Mouse (Mus musculus): ENCODE results near the gene Abca3. TPM values are rescaled to one million over a fixed set of nuclear protein-coding genes. Genes with fewer than 3 reads are reported as not detected.
"Not testable (repeated sequence)": the region's sequence is repeated elsewhere in the genome, so short reads cannot be mapped to it uniquely, and the experiment has no call there.

The Abca3 gene
- polyA plus RNA-seq, 1 experiment from 2014 or later, result 14.7 TPM

DNA sequence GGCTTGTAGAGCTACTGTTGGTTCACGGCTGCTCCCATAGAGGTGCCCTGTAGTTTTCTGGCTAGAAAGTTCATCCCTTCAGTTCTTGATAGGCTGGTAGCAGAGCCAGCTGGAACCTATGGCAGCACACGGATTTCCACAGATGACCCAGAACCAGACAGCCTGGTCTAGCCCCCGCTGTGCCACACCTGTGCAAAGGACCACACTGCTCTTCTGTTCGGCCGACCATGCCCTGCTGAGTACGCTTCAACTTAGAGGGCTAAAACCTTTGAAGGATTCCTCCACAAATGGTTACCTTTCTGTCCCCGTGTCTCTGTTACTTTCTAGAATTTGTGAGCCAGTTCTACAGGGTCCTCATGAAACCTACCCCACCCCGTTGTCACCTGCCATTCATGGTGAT lies 73.6 kb downstream of the Abca3 start:
- H3K9me3 ChIP-seq (replicated peaks); H3K27ac ChIP-seq; H3K27me3 ChIP-seq; H3K4me3 ChIP-seq; H3K4me2 ChIP-seq; H3K9ac ChIP-seq; ATAC-seq: not testable (repeated sequence)
- WGBS, result 97% methylated on average over 5 of the region's 8 CpGs
- Histone ChIP-seq H3K4me1 (peaks cover 14% of the 10 kb centered on the region), H3K36me3 (ENCODE audit: poor library complexity, severe bottlenecking) (peaks cover 51% of the 10 kb centered on the region)

GRCm38 (mm10) chr17:24425905-24426304 lies 74.2 kb downstream of the Abca3 start:
- ATAC-seq, result no peak

GRCm38 (mm10) chr17:24426471-24427169 lies 74.9 kb downstream of the Abca3 start, which contains the start of gene Eci1:
TSS of gene Eci1 (plus strand) at chr17:24426641.
- Histone ChIP-seq H3K4me3 (peak within 1 kb of the TSS; percentile 60), H3K4me2 (peak within 1 kb of the TSS; percentile 70), H3K36me3 (ENCODE audit: poor library complexity, severe bottlenecking) (peaks cover 38% of the 10 kb centered on the region), H3K4me1 (peaks cover 14% of the 10 kb centered on the region), H3K9me3 (replicated peaks) (no peaks in the 10 kb centered on the region), H3K9ac (peak within 1 kb of the TSS; percentile 85), H3K27ac (peak within 1 kb of the TSS; percentile 91), H3K27me3 (no peaks in the 10 kb centered on the region)
- under 1% methylated on average over 46 of the region's 48 CpGs for WGBS
- peak; percentile 98 for ATAC-seq

More at GRCm38 (mm10) chr17:24425905-24426304, 74.2 kb downstream of the Abca3 start:
- peak overlapping the region; percentile 70 for H3K4me2 ChIP-seq
- peak overlapping the region; percentile 60; the same call in 1 of the 2 replicates for H3K4me3 ChIP-seq
- H3K27ac ChIP-seq, result peak overlapping the region; percentile 91
- WGBS, result 93% methylated on average over 7 of the region's 7 CpGs
- peaks cover 45% of the 10 kb centered on the region for H3K36me3 ChIP-seq (ENCODE audit: poor library complexity, severe bottlenecking)
- H3K9me3 ChIP-seq (replicated peaks), result no peaks in the 10 kb centered on the region
- peaks cover 14% of the 10 kb centered on the region for H3K4me1 ChIP-seq
- no peaks in the 10 kb centered on the region for H3K27me3 ChIP-seq
- no peak overlapping the region for H3K9ac ChIP-seq

DNA sequence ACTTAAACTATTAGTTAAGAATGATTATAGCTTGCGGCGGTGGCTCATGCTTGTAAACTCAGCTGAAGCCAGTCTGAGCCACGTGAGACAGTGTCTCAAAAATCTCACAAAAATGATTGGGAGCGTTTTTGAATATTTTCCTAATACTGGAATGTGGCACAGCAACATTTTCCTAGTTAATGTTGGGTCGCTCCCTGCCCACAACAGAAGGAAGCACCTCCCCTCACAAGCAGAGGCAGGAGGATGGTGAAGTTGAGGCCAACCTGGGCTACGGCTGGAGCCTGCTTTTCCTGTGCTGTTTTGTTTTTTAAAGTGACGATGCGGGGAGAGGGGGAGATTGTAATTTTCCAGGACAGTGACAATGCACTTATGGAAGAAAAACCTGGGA lies 75.4 kb downstream of the Abca3 start:
- H3K27ac ChIP-seq, result peak overlapping the region; percentile 91
- H3K4me1 ChIP-seq, result peaks cover 14% of the 10 kb centered on the region
- 4% methylated on average over 8 of the region's 8 CpGs for WGBS
- H3K9ac ChIP-seq, result peak overlapping the region; percentile 85
- H3K27me3 ChIP-seq, result no peaks in the 10 kb centered on the region
- no peaks in the 10 kb centered on the region for H3K9me3 ChIP-seq (replicated peaks)
- H3K4me3 ChIP-seq, result peak overlapping the region; percentile 60
- no peak for ATAC-seq
- peaks cover 32% of the 10 kb centered on the region for H3K36me3 ChIP-seq (ENCODE audit: poor library complexity, severe bottlenecking)
- H3K4me2 ChIP-seq, result peak overlapping the region; percentile 70

GRCm38 (mm10) chr17:24429201-24429983 lies 77.6 kb downstream of the Abca3 start:
- ATAC-seq, result no peak
- peaks cover 14% of the 10 kb centered on the region for H3K4me1 ChIP-seq
- no peaks in the 10 kb centered on the region for H3K27me3 ChIP-seq
- no peaks in the 10 kb centered on the region for H3K9me3 ChIP-seq (replicated peaks)
- no peak overlapping the region for H3K4me3 ChIP-seq
- peaks cover 17% of the 10 kb centered on the region for H3K36me3 ChIP-seq (ENCODE audit: poor library complexity, severe bottlenecking)
- H3K4me2 ChIP-seq, result no peak overlapping the region
- 88% methylated on average over 14 of the region's 14 CpGs for WGBS
- H3K27ac ChIP-seq, result no peak overlapping the region
- no peak overlapping the region for H3K9ac ChIP-seq

GRCm38 (mm10) chr17:24437016-24437415 lies 85.3 kb downstream of the Abca3 start:
- Histone ChIP-seq H3K4me2 (no peak overlapping the region), H3K9ac (no peak overlapping the region), H3K27ac (no peak overlapping the region), H3K27me3 (no peaks in the 10 kb centered on the region), H3K36me3 (ENCODE audit: poor library complexity, severe bottlenecking) (peaks cover 73% of the 10 kb centered on the region), H3K4me3 (no peak overlapping the region), H3K4me1 (no peaks in the 10 kb centered on the region), H3K9me3 (replicated peaks) (no peaks in the 10 kb centered on the region)
- peak; percentile 59 for ATAC-seq
- 78% methylated on average over 5 of the region's 5 CpGs for WGBS

DNA sequence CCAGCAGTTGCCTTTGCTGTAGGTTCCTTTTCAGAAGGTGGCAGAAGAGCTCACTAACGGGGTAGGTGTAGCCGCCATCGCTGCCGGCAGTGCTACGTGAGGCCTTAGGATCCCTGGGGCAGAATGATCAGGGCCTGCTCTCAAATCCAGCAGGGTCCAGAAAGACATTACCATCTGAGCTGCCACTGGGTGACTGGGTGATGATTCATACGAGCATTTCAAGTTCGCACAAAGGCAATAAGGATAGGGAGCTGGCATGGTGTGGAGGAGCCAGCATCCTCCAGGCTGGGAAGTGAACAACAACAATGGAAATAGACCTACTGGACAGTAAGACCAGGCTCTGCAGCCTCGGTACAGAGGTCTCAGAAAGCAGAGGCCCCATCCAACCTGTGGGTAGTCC lies 88.6 kb downstream of the Abca3 start:
- H3K27ac ChIP-seq, result no peak overlapping the region

DNA sequence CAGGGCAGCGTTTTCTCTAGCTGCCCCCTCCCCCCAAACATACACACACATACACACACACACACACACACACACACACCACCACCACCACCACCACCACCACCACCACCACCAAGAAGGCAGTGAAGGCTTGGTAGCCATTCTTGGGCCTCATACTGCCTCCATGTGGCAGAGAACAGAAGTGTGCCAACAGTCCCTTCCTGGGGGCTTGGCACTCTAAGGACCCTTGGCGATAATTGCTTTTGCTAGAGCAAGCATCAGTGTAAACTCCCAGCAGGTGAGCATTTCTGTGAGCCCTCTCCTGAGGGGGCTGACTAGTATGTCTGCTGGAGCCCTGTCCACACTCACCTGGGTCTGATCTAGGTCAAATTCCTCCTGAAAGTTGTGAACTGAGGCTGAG lies 89.4 kb downstream of the Abca3 start:
- 54% methylated on average over 2 of the region's 2 CpGs for WGBS
- Histone ChIP-seq H3K4me3 (no peak overlapping the region), H3K9ac (no peak overlapping the region), H3K4me2 (no peak overlapping the region), H3K27ac (no peak overlapping the region), H3K27me3 (no peaks in the 10 kb centered on the region), H3K36me3 (ENCODE audit: poor library complexity, severe bottlenecking) (peaks cover 93% of the 10 kb centered on the region), H3K9me3 (replicated peaks) (no peaks in the 10 kb centered on the region), H3K4me1 (no peaks in the 10 kb centered on the region)
- ATAC-seq, result no peak

More for the DNA sequence above, 88.6 kb downstream of the Abca3 start:
- Histone ChIP-seq H3K4me2 (no peak overlapping the region), H3K9ac (no peak overlapping the region), H3K4me1 (no peaks in the 10 kb centered on the region), H3K36me3 (ENCODE audit: poor library complexity, severe bottlenecking) (peaks cover 91% of the 10 kb centered on the region), H3K9me3 (replicated peaks) (no peaks in the 10 kb centered on the region), H3K4me3 (no peak overlapping the region), H3K27me3 (no peaks in the 10 kb centered on the region)
- 89% methylated on average over 8 of the region's 8 CpGs for WGBS
- ATAC-seq, result no peak

GRCm38 (mm10) chr17:24442107-24442506 lies 90.4 kb downstream of the Abca3 start:
- Histone ChIP-seq H3K9me3 (replicated peaks) (no peaks in the 10 kb centered on the region), H3K36me3 (ENCODE audit: poor library complexity, severe bottlenecking) (peaks cover 99% of the 10 kb centered on the region), H3K4me3 (no peak overlapping the region), H3K27me3 (no peaks in the 10 kb centered on the region), H3K9ac (no peak overlapping the region), H3K4me2 (no peak overlapping the region), H3K4me1 (no peaks in the 10 kb centered on the region), H3K27ac (no peak overlapping the region)
- ATAC-seq, result no peak
- WGBS, result 90% methylated on average over 14 of the region's 14 CpGs

DNA sequence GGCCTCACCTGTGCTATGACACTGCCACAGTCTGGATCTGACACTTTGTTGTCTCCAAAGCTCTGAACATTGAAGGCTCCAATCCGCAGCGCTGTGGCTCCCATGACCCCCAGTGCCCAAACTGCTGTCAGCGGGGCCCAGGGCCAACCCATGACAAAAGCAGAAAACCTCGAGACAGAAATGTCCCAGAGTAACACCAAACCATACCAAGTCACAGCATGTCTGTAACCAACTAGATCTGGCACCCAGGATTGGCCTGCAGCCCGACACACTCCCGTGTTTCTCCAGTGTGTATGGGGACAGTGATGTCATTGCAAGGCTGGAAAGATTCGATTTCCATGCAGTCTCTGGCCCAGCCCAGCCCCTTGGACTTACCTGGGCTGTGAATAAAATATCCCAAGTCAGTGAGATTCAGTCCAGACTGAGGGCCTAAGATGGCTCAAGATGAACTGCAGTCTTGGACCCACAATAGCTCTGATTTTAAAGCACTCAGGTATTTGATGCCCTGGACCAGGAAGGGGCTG lies 90.9 kb downstream of the Abca3 start, which contains the start of gene Dnase1l2:
Gene Dnase1l2 (minus strand): TSS at position 474 of the 524 bp plus-strand sequence.
- Histone ChIP-seq H3K27ac (no peak within 1 kb of the TSS), H3K9ac (no peak within 1 kb of the TSS), H3K4me2 (no peak within 1 kb of the TSS), H3K27me3 (no peaks in the 10 kb centered on the region), H3K36me3 (ENCODE audit: poor library complexity, severe bottlenecking) (peaks cover 99% of the 10 kb centered on the region), H3K4me3 (no peak within 1 kb of the TSS), H3K9me3 (replicated peaks) (no peaks in the 10 kb centered on the region), H3K4me1 (no peaks in the 10 kb centered on the region)
- WGBS, result 84% methylated on average over 7 of the region's 7 CpGs
- no peak for ATAC-seq

DNA sequence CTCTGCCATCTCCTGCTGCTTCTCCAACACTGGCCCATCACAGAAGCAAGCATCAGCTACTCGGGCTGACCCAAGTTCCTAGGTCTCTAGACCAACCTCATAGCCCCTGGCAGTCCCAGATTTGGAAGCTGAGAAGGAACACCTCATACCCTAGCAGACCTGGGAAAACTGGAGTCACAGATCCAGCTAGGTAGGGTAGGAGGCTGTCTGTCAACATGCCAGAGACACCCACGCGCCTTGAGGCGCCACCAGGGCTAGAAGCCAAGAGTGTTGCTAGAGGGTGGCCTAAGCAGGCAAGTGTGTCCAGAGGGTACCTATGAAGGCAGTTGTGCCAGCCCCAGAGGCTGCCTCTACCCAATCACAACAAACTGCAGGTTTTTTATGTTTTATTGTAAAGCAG lies 91.7 kb downstream of the Abca3 start:
- Histone ChIP-seq H3K27me3 (no peaks in the 10 kb centered on the region), H3K9ac (no peak overlapping the region), H3K4me2 (no peak overlapping the region), H3K4me1 (no peaks in the 10 kb centered on the region), H3K27ac (no peak overlapping the region), H3K4me3 (no peak overlapping the region), H3K9me3 (replicated peaks) (no peaks in the 10 kb centered on the region), H3K36me3 (ENCODE audit: poor library complexity, severe bottlenecking) (peaks cover 99% of the 10 kb centered on the region)
- WGBS, result 94% methylated on average over 4 of the region's 4 CpGs
- no peak for ATAC-seq

- Histone ChIP-seq H3K4me3 (no peak overlapping the region), H3K9me3 (replicated peaks) (no peaks in the 10 kb centered on the region), H3K36me3 (ENCODE audit: poor library complexity, severe bottlenecking) (peaks cover 99% of the 10 kb centered on the region), H3K4me2 (no peak overlapping the region), H3K27ac (no peak overlapping the region), H3K9ac (no peak overlapping the region), H3K4me1 (no peaks in the 10 kb centered on the region), H3K27me3 (no peaks in the 10 kb centered on the region)
- no peak for ATAC-seq
- WGBS, result 97% methylated on average over 8 of the region's 8 CpGs
Measured at GRCm38 (mm10) chr17:24446590-24446989, 94.8 kb downstream of the Abca3 start.

All from forebrain, embryonic 13.5 days (tissue).